In genomic region chr7:49487347-49487746, GRCm38 (mm10) we compare ENCODE assay signal across 27 mouse cellular contexts.
"Had no signal": no experiment of that assay in that cellular context is flagged by ENCODE, and none has a peak within 500 bp of the region (broad histone marks: within the 10 kb centered on the region; RNA-seq: fewer than 3 reads in every experiment).

No protein-coding gene starts in this region.

- ATAC-seq: forebrain, embryonic 13.5 days; forebrain, embryonic 14.5 days; forebrain, embryonic 16.5 days; forebrain, postnatal 0 days had no signal

- H3K4me2 ChIP-seq: embryonic facial prominence, embryonic 12.5 days; embryonic facial prominence, embryonic 13.5 days; embryonic facial prominence, embryonic 15.5 days; forebrain, embryonic 12.5 days; forebrain, embryonic 13.5 days had no signal

- DNase-seq: cerebellum, adult 2 months; cerebellum, adult 8-10 months; cerebellum, adult 9-10 months; cerebellum, adult 9-11 months; cerebellum, postnatal 10 days; cerebellum, postnatal 14 days; cerebellum, postnatal 36 days; embryo, embryonic 11 days; forebrain, postnatal 0 days; gastrocnemius, adult 2 months; gastrocnemius, postnatal 10 days; gastrocnemius, postnatal 14 days; gastrocnemius, postnatal 25 days; gastrocnemius, postnatal 36 days; heart, adult 11 months; heart, adult 18-20 months; heart, adult 2 months had no signal

- H3K9ac ChIP-seq: embryonic facial prominence, embryonic 12.5 days; embryonic facial prominence, embryonic 13.5 days; embryonic facial prominence, embryonic 15.5 days; forebrain, embryonic 12.5 days; forebrain, embryonic 13.5 days; forebrain, postnatal 0 days had no signal

- H3K27me3 ChIP-seq: embryonic facial prominence, embryonic 13.5 days; embryonic facial prominence, embryonic 15.5 days had no signal

- H3K36me3 ChIP-seq: embryonic facial prominence, embryonic 10.5 days; embryonic facial prominence, embryonic 12.5 days; embryonic facial prominence, embryonic 13.5 days; forebrain, embryonic 10.5 days; forebrain, embryonic 12.5 days had no signal

- H3K9me3 ChIP-seq: embryonic facial prominence, embryonic 10.5 days; embryonic facial prominence, embryonic 12.5 days; embryonic facial prominence, embryonic 13.5 days; embryonic facial prominence, embryonic 15.5 days; forebrain, embryonic 10.5 days; forebrain, embryonic 12.5 days; forebrain, embryonic 13.5 days had no signal

- H3K27ac ChIP-seq: embryonic facial prominence, embryonic 10.5 days; embryonic facial prominence, embryonic 12.5 days; embryonic facial prominence, embryonic 13.5 days; embryonic facial prominence, embryonic 15.5 days; forebrain, embryonic 10.5 days; forebrain, embryonic 12.5 days; forebrain, embryonic 13.5 days; gastrocnemius, adult 2 months; heart, adult 2 months had no signal

- H3K4me3 ChIP-seq: embryonic facial prominence, embryonic 10.5 days; embryonic facial prominence, embryonic 12.5 days; embryonic facial prominence, embryonic 13.5 days; embryonic facial prominence, embryonic 15.5 days; erythroblast, embryonic 14.5 days; forebrain, embryonic 10.5 days; forebrain, embryonic 12.5 days; forebrain, embryonic 13.5 days; gastrocnemius, adult 2 months; heart, adult 2 months had no signal
